Mouse (Mus musculus) kidney, adult 2 months (tissue): ENCODE data around the gene Emx1.

Experiments used
- CTCF ChIP-seq: fragments of 200-500 bp; conservative IDR thresholded peaks from 2 replicates; pipeline ENCODE4 v1.5.1; 2011; ENCODE audit warnings: low read depth, mild to moderate bottlenecking, control low read depth, low read length, moderate library complexity, mixed read lengths; ENCODE audit not compliant: insufficient read depth, insufficient read length
- POLR2A ChIP-seq: fragments of 200-500 bp; IDR thresholded peaks from one replicate; pipeline ENCODE4 v1.6.1; 2011; ENCODE audit warnings: low read depth, low read length, control low read depth

DNA sequence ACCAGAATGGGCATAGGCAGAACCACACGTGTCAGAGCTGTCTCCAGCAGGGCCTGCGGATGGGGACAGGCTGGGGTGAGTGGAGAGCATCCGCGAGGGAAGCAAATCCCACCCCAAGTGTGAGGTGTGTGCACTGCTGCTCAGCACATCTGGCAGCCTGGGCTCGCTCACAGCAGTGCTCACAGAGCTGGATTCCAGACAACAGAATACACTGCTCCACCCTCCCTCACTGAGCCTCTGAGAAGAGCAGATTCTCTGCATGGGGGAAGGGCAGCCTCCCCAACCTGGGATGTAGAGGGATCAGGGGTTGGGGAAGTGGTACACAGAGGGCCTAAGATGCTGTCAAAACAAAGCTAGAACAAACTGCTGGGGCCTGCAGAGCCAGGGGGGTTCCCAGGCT, 47.6 kb downstream of the Emx1 start:
- TF ChIP-seq CTCF (no peak), POLR2A (no peak)
